Mouse (Mus musculus) heart, adult 2 months (tissue): ENCODE measurements around the gene Stx19.

Source experiments
- CTCF ChIP-seq: fragments of 200-600 bp; IDR thresholded peaks from 2 replicates; pipeline ENCODE4 v1.8.1; 2022; ENCODE audit warnings: antibody characterized with exemption, mild to moderate bottlenecking, moderate library complexity
- EP300 ChIP-seq: fragments of 200-500 bp; IDR thresholded peaks from 2 replicates; pipeline ENCODE4 v1.6.1; 2011; ENCODE audit warnings: low read depth, low read length, control low read depth; ENCODE audit not compliant: insufficient read depth
- POLR2A ChIP-seq: fragments of 200-500 bp; IDR thresholded peaks from 2 replicates; pipeline ENCODE4 v1.6.1; 2011; ENCODE audit warnings: mild to moderate bottlenecking, low read depth, low read length, control low read depth; ENCODE audit not compliant: insufficient read depth

DNA sequence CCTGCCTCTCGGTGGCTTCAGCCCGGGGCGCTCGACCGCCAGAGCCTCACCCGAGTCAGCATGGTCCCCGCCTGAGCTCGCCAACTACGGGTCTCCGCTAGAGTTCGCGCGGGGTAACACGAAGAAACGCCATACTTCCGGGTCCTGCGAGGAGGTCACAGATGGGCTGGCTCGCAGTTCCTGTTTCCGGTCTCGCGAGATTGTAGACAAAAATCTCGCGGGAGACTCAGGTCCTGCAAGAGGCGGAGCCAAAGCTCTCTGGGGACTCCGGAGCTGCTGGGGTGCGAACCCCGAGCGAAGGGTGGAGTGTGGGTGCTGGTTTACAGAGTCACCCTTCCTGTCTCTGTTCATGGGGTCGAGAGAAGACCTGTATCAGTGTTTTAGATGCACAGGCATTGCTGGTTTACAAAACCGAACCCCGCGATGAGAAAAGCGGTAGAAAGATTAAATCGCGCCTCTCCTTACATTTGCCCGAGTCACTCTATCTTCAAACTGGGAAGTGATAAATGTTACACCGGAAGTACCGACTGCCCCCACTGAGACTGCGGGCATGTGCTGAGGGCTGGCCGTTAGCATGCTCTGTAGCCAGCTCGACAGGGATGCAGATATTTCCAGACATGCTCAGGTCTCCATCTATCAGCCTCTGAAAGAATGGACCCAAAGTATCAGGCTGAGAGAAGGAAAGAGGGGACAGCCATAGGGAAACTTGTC, 27.7 kb upstream of the Stx19 start, which contains the start of gene Nsun3:
- no peak for TF ChIP-seq CTCF
- TF ChIP-seq POLR2A: peak; percentile 98
- TF ChIP-seq EP300: peak; percentile 76; the same call in 1 of the 2 replicates
